Mouse (Mus musculus): ENCODE measurements around the gene Zyg11a.
"Not testable (repeated sequence)": the region's sequence is repeated elsewhere in the genome, so short reads cannot be mapped to it uniquely, and the experiment has no call there.

Zyg11a gene

DNA sequence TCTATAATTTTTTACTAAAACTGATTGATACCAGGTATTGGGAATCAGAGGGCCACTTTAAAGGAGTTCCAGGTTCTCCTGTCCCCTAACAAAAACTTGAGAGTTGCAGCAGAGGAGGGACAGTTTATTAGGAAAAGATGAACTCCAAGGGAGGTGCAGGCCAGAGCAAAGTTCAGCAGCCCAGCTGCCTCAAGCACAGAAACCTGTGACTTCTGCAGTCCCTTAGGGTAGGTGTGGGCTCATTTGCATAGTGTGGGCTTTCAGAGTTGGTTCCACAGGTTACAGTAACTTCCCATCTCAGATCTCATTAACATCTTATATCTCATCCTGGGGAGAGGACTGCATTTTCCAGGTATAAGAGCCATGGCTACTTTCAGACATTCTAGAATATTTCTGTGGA lies 74.1 kb downstream of the Zyg11a start:
- DNase-seq = no peak

DNA sequence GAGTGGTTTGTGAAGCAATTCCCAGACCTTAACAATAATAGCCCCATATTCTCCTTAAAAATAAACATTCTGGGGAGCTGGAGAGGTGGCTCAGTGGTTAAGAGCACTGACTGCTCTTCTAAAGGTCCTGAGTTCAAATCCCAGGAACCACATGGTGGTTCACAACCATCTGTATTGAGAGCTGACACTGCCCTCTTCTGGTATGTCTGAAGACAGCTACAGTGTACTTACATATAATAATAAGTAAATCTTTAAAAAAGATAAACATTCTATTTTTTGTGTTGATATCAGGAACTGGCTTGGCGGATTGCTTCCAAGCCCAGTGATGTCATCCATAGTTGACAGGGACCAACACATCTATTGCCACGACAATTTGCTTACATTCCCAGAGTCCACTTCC lies 74.7 kb downstream of the Zyg11a start:
- not testable (repeated sequence) for DNase-seq

DNA sequence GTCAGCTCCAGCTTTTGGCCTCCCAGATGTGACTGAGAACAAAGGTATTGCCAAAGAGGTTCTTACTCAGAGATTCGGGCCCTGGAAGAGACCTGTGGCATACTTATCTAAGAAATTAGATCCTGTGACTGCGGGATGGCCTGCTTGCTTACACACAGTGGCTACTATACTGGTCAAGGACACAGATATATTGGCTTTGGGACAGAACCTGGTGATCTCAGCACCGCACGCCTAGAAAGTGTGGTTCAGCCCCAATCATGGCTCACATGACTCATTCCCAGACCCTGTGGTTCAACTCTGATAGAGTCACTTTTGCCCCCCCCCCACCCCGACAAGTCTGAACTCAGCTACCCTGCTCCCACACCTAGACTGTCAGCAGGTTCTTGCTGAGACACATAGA lies 80.9 kb downstream of the Zyg11a start:
- DNase-seq = no peak

Data from lung, postnatal 14 days (tissue).